ENCODE assay signal across 28 mouse cellular contexts in genomic region chr8:105043510-105043909, GRCm38 (mm10). TPM values are rescaled to one million over a fixed set of nuclear protein-coding genes. Genes with fewer than 3 reads are reported as not detected.
A peak's percentile ranks its signal among the peaks of the same experiment; 100 is the strongest.
DNase-seq lines count a peak whose midpoint lies in the region; ATAC-seq and TF ChIP-seq lines count a peak whose summit lies in the region.
"Had no signal": no experiment of that assay in that cellular context is flagged by ENCODE, and none has a peak within 500 bp of the region (broad histone marks: within the 10 kb centered on the region; RNA-seq: fewer than 3 reads in every experiment).

No protein-coding gene starts in this region.

- no peaks in the 10 kb centered on the region for H3K9me3 ChIP-seq in liver, embryonic 12.5 days (replicated peaks)
- H3K9me3 ChIP-seq in liver, postnatal 0 days (ENCODE audit: low read length), result no peaks in the 10 kb centered on the region; the same call in 1 of the 2 replicates
- no peaks in the 10 kb centered on the region for H3K9me3 ChIP-seq in liver, embryonic 11.5 days (ENCODE audit: control insufficient read depth, low read length)
- H3K9me3 ChIP-seq: embryonic facial prominence, embryonic 10.5 days; embryonic facial prominence, embryonic 12.5 days; forebrain, embryonic 13.5 days; forebrain, embryonic 15.5 days; G1E had no signal

- no peak overlapping the region for H3K9ac ChIP-seq in liver, adult 2 months (ENCODE audit: low read depth, low read length)
- H3K9ac ChIP-seq in liver, embryonic 12.5 days, result no peak overlapping the region
- H3K9ac ChIP-seq in liver, postnatal 0 days (replicated peaks), result no peak overlapping the region
- H3K9ac ChIP-seq in liver, embryonic 11.5 days (ENCODE audit: low read depth, low read length), result no peak overlapping the region
- H3K9ac ChIP-seq: embryonic facial prominence, embryonic 12.5 days; forebrain, embryonic 13.5 days; forebrain, embryonic 15.5 days had no signal

- no peak overlapping the region for H3K4me2 ChIP-seq in liver, embryonic 12.5 days
- no peak overlapping the region for H3K4me2 ChIP-seq in liver, postnatal 0 days (ENCODE audit: low read depth, low read length)
- H3K4me2 ChIP-seq in liver, embryonic 11.5 days, result no peak overlapping the region
- H3K4me2 ChIP-seq: embryonic facial prominence, embryonic 12.5 days; forebrain, embryonic 13.5 days; forebrain, embryonic 15.5 days had no signal

- ATAC-seq in liver, embryonic 12.5 days, result no peak
- peak; percentile 59 for ATAC-seq in liver, postnatal 0 days
- no peak for ATAC-seq in liver, embryonic 11.5 days (replicated peaks; ENCODE audit: low FRiP score)
- ATAC-seq: activated CD4-positive, CD25-positive, alpha-beta regulatory T cell, adult 4 months; CD4-positive, CD25-positive, alpha-beta regulatory T cell, adult 4 months; forebrain, embryonic 13.5 days; forebrain, embryonic 15.5 days; Patski had no signal

- WGBS in liver, adult 2 months, result 16% methylated on average over 1 of the region's 1 CpGs
- 48% methylated on average over 1 of the region's 1 CpGs for WGBS in liver, embryonic 12.5 days (ENCODE audit: insufficient replicate concordance)
- 46% methylated on average over 1 of the region's 1 CpGs for WGBS in liver, postnatal 0 days (ENCODE audit: insufficient replicate concordance)
- 67% methylated on average over 1 of the region's 1 CpGs for WGBS in liver, embryonic 11.5 days

- 0 out of 2 replicates have a peak, but pooled peaks have one; percentile 6 for TF ChIP-seq EP300 in liver, postnatal 0 days (IDR thresholded peaks at IDR 0.05; ENCODE audit: low read depth)

- H3K27me3 ChIP-seq in liver, adult 2 months (ENCODE audit: control insufficient read depth, insufficient read depth, low read length), result no peaks in the 10 kb centered on the region
- H3K27me3 ChIP-seq in liver, embryonic 12.5 days (replicated peaks), result no peaks in the 10 kb centered on the region
- H3K27me3 ChIP-seq in liver, postnatal 0 days (ENCODE audit: insufficient read depth, low read length), result no peaks in the 10 kb centered on the region
- no peaks in the 10 kb centered on the region for H3K27me3 ChIP-seq in liver, embryonic 11.5 days (replicated peaks; ENCODE audit: control insufficient read depth, insufficient read depth, low read length)
- H3K27me3 ChIP-seq: embryonic facial prominence, embryonic 12.5 days; forebrain, embryonic 13.5 days; forebrain, embryonic 15.5 days had no signal

- H3K36me3 ChIP-seq in liver, adult 2 months (ENCODE audit: control insufficient read depth, insufficient read depth, low read length), result no peaks in the 10 kb centered on the region; the same call in 1 of the 2 replicates
- H3K36me3 ChIP-seq in liver, embryonic 12.5 days, result no peaks in the 10 kb centered on the region
- no peaks in the 10 kb centered on the region for H3K36me3 ChIP-seq in liver, postnatal 0 days (replicated peaks; ENCODE audit: insufficient read depth, low read length)
- H3K36me3 ChIP-seq in liver, embryonic 11.5 days (ENCODE audit: control insufficient read depth, insufficient read depth, low read length), result no peaks in the 10 kb centered on the region
- H3K36me3 ChIP-seq: embryonic facial prominence, embryonic 10.5 days; embryonic facial prominence, embryonic 12.5 days; forebrain, embryonic 15.5 days; G1E had no signal

- H3K27ac ChIP-seq in liver, adult 2 months (replicated peaks; ENCODE audit: insufficient read depth, low read depth, low read length), result peak overlapping the region; percentile 99
- H3K27ac ChIP-seq in liver, embryonic 12.5 days, result no peak overlapping the region
- peak overlapping the region; percentile 66 for H3K27ac ChIP-seq in liver, postnatal 0 days (ENCODE audit: low read depth)
- H3K27ac ChIP-seq in liver, embryonic 11.5 days (ENCODE audit: low read depth, low read length), result no peak overlapping the region
- H3K27ac ChIP-seq: embryonic facial prominence, embryonic 10.5 days; embryonic facial prominence, embryonic 12.5 days; forebrain, embryonic 13.5 days; forebrain, embryonic 15.5 days had no signal

- H3K79me2 ChIP-seq in liver, adult 2 months (ENCODE audit: control insufficient read depth, insufficient read depth, low read length), result no peaks in the 10 kb centered on the region

- TF ChIP-seq POLR2A in liver, adult 2 months (IDR thresholded peaks at IDR 0.05; ENCODE audit: extremely low read depth, insufficient read depth, low read length), result no peak

- peaks cover 25% of the 10 kb centered on the region for H3K4me1 ChIP-seq in liver, adult 2 months (ENCODE audit: control insufficient read depth, insufficient read depth, low read length)
- H3K4me1 ChIP-seq in liver, embryonic 12.5 days, result no peaks in the 10 kb centered on the region
- H3K4me1 ChIP-seq in liver, postnatal 0 days (ENCODE audit: insufficient read depth), result 0 out of 2 replicates have a peak, but pooled peaks cover 2% of the 10 kb centered on the region
- no peaks in the 10 kb centered on the region for H3K4me1 ChIP-seq in liver, embryonic 11.5 days (replicated peaks; ENCODE audit: control insufficient read depth, insufficient read depth, low read length)
- H3K4me1 ChIP-seq: embryonic facial prominence, embryonic 10.5 days; embryonic facial prominence, embryonic 12.5 days; forebrain, embryonic 13.5 days; forebrain, embryonic 15.5 days had no signal

- no peak overlapping the region for H3K4me3 ChIP-seq in liver, adult 2 months (ENCODE audit: insufficient read depth, low read depth, low read length)
- H3K4me3 ChIP-seq in liver, embryonic 12.5 days, result no peak overlapping the region
- H3K4me3 ChIP-seq in liver, postnatal 0 days (ENCODE audit: low read depth, low read length), result no peak overlapping the region
- no peak overlapping the region for H3K4me3 ChIP-seq in liver, embryonic 11.5 days (ENCODE audit: low read depth, low read length)
- H3K4me3 ChIP-seq: embryonic facial prominence, embryonic 10.5 days; embryonic facial prominence, embryonic 12.5 days; forebrain, embryonic 13.5 days; forebrain, embryonic 15.5 days had no signal

- TF ChIP-seq CTCF in liver, adult 2 months (IDR thresholded peaks at IDR 0.05; ENCODE audit: low read depth, low read length), result no peak
- TF ChIP-seq CTCF in liver, postnatal 0 days (IDR thresholded peaks at IDR 0.05; ENCODE audit: low read depth), result no peak

- peak; percentile 22 for DNase-seq in heart, adult 11 months
- DNase-seq in heart, adult 9 months (ENCODE audit: low spot score in 2 of 2), result no peak
- peak; percentile 87 for DNase-seq in liver, adult 2 months (ENCODE audit: extremely low read depth, low read depth, low spot score)
- no peak for DNase-seq in liver, postnatal 0 days
- DNase-seq in liver, embryonic 11.5 days (ENCODE audit: low spot score), result no peak
- DNase-seq: adrenal gland, adult 8-10 months; adrenal gland, postnatal 14 days; adrenal gland, postnatal 36 days; B cell, adult 2 months; cerebellum, adult 11-12 months; cerebellum, adult 2 months; cerebellum, adult 9-10 months; cerebellum, postnatal 10 days; cerebellum, postnatal 25 days had no signal

RNA-seq across cellular contexts. Expression of gene Ces3a, which starts 4.9 kb away (rescaled TPM):
- total RNA-seq in liver, adult 2 months (2014; rRNA removed), result 819 and 925 TPM in 2 replicates
- 768 and 1,045 TPM in 2 replicates for polyA plus RNA-seq in liver, adult 2 months (2012; rRNA removed)
- not detected in 2 replicates for polyA plus RNA-seq in liver, embryonic 12.5 days (2016; fragmentation: Nextera tagmentation; extraction: Ambion mirVana)
- polyA plus RNA-seq in liver, postnatal 0 days (2015; fragmentation: Nextera tagmentation; extraction: Ambion mirVana), result 97.8 and 102 TPM in 2 replicates
- polyA plus RNA-seq in liver, embryonic 11.5 days (2014; fragmentation: Nextera tagmentation; extraction: Ambion mirVana), result not detected in 2 replicates
- total RNA-seq: CH12.LX, G1E had no signal
- polyA plus RNA-seq: activated CD4-positive, CD25-positive, alpha-beta regulatory T cell, adult 4 months; CD4-positive, CD25-positive, alpha-beta regulatory T cell, adult 4 months; cerebellum, adult 2 months; cortical plate, adult 2 months; embryonic facial prominence, embryonic 10.5 days; embryonic facial prominence, embryonic 12.5 days; embryonic facial prominence, embryonic 14.5 days; forebrain, embryonic 11.5 days; forebrain, embryonic 13.5 days; forebrain, embryonic 15.5 days; G1E; Patski had no signal

RNA-seq across cellular contexts. Expression of gene Ces3b, which starts 40.0 kb away (rescaled TPM):
- 271 and 504 TPM in 2 replicates for total RNA-seq in liver, adult 2 months (2014; rRNA removed)
- polyA plus RNA-seq in liver, adult 2 months (2012; rRNA removed), result 213 and 453 TPM in 2 replicates
- polyA plus RNA-seq in liver, embryonic 12.5 days (2016; fragmentation: Nextera tagmentation; extraction: Ambion mirVana), result not detected in 2 replicates
- 0.11 and 0.21 TPM in 2 replicates for polyA plus RNA-seq in liver, postnatal 0 days (2015; fragmentation: Nextera tagmentation; extraction: Ambion mirVana)
- not detected in 2 replicates for polyA plus RNA-seq in liver, embryonic 11.5 days (2014; fragmentation: Nextera tagmentation; extraction: Ambion mirVana)
- total RNA-seq: adrenal gland, adult 18-20 months; CH12.LX had no signal
- polyA plus RNA-seq: activated CD4-positive, CD25-positive, alpha-beta regulatory T cell, adult 4 months; CD4-positive, CD25-positive, alpha-beta regulatory T cell, adult 4 months; cerebellum, adult 2 months; cortical plate, adult 2 months; embryonic facial prominence, embryonic 10.5 days; embryonic facial prominence, embryonic 12.5 days; embryonic facial prominence, embryonic 14.5 days; forebrain, embryonic 11.5 days; forebrain, embryonic 13.5 days; forebrain, embryonic 15.5 days; G1E; Patski had no signal

RNA-seq across cellular contexts. Expression of gene Ces2h, which starts 42.9 kb away (rescaled TPM):
- total RNA-seq in liver, adult 2 months (2014; rRNA removed), result 0.07 and 0.18 TPM in 2 replicates
- polyA plus RNA-seq in liver, adult 2 months (2012; rRNA removed), result 0.22 and 0.26 TPM in 2 replicates
- not detected in 2 replicates for polyA plus RNA-seq in liver, embryonic 12.5 days (2016; fragmentation: Nextera tagmentation; extraction: Ambion mirVana)
- polyA plus RNA-seq in liver, postnatal 0 days (2015; fragmentation: Nextera tagmentation; extraction: Ambion mirVana), result not detected in 2 replicates
- not detected in 2 replicates for polyA plus RNA-seq in liver, embryonic 11.5 days (2014; fragmentation: Nextera tagmentation; extraction: Ambion mirVana)
- total RNA-seq: adrenal gland, adult 18-20 months; adrenal gland, adult 8-10 months; adrenal gland, postnatal 36 days; CH12.LX; G1E had no signal
- polyA plus RNA-seq: activated CD4-positive, CD25-positive, alpha-beta regulatory T cell, adult 4 months; CD4-positive, CD25-positive, alpha-beta regulatory T cell, adult 4 months; cerebellum, adult 2 months; cortical plate, adult 2 months; embryonic facial prominence, embryonic 10.5 days; embryonic facial prominence, embryonic 12.5 days; embryonic facial prominence, embryonic 14.5 days; forebrain, embryonic 11.5 days; forebrain, embryonic 13.5 days; forebrain, embryonic 15.5 days; G1E; Patski had no signal

Comparison
In these comparisons a context has a peak if more than half of its experiments do, and no peak if none do; other contexts are left out.
1. DNase-seq: peak in heart, adult 11 months (single experiment) and liver, adult 2 months (single experiment); none in heart, adult 9 months (0 of 2), liver, postnatal 0 days (single experiment) and liver, embryonic 11.5 days (single experiment).
2. H3K27ac ChIP-seq: peak in liver, adult 2 months (single experiment) and liver, postnatal 0 days (single experiment); none in liver, embryonic 12.5 days (single experiment) and liver, embryonic 11.5 days (single experiment).
3. RNA of gene Ces3a, which starts 4.9 kb away (polyA plus RNA-seq): 768 to 1,045 TPM in liver, adult 2 months and 97.8 to 102 TPM in liver, postnatal 0 days; not detected in liver, embryonic 12.5 days and not detected in liver, embryonic 11.5 days; every median in the first group is over 10 times any median in the second.
4. RNA of gene Ces3b, which starts 40.0 kb away (polyA plus RNA-seq): 213 to 453 TPM in liver, adult 2 months; 0.11 to 0.21 TPM in liver, postnatal 0 days, not detected in liver, embryonic 12.5 days and not detected in liver, embryonic 11.5 days; every median in the first group is over 100 times any median in the second.